Mouse (Mus musculus): ENCODE results near the gene Edf1.

GRCm38 (mm10) chr2:25546811-25547491 is 10.7 kb upstream of the Edf1 start, which contains the start of gene Traf2:
- no peak for TF ChIP-seq CTCF (IDR thresholded peaks at IDR 0.05; ENCODE audit: extremely low read depth, insufficient read depth, low read length)
- TF ChIP-seq POLR2A (IDR thresholded peaks at IDR 0.05; ENCODE audit: extremely low read depth, insufficient read depth, low read length), result peak; percentile 40; the same call in 1 of the 2 replicates

Data from cortical plate, adult 2 months (tissue).